Mouse (Mus musculus): ENCODE data around the gene Arvcf.

The Arvcf gene

DNA sequence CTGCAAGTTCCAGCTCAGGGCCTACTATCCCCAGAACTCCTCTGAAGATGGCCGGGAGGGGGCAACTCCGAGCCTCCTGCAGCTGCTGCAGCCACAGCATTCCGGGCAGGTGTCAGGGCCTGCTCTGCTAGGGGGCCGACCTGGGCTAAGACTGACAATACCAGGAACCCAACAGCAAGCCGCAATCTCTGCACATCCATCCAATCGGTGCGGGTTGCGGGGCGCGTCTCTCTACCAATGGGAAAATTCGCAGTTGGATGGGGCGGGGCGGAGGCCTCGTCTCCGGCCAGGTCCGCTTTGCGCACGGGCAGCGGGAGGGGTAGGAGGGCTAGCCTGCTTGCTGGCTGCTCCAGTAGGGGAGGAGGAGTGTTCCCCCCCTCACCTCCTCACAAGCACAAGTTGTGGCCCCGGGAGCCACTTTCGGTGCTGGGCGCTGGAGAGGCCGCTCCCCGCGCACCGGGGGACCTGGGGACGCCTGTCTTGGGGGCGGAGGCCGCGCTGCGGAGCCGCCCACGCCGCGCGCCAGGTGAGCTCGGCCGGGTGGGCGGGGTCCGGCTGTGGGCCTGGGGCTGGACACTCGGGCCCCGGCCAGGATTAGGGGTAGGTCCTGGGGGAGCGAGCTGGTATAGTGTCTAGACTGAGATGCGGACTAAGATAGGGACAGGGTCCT, at the start of gene Arvcf, which contains the start of gene Tango2:
Gene Arvcf (plus strand): TSS at position 252 of the 670 bp plus-strand sequence.
Gene Tango2 (minus strand): TSS at position 173 of the 670 bp plus-strand sequence.
- peak; percentile 97 for DNase-seq (ENCODE audit: low read depth, low spot score)

DNA sequence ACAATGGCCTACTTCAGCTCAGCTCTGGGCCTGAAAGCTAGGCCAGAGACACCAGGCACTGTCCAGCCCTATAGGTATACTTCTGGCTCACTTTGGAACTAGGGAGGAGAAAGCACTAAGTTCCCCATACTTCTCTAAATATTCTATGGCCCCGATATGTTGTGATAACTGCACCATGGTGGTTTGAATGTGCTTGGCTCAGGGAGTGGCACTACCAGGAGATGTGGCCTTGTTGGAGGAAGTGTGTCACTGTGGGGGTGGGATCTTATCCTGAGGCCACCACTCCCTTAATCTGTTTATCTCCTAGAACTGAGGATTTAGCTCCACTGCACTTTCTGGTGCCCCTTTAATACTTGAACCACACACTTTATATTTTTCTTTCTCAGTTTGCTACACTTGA, 39.8 kb upstream of the Arvcf start:
- DNase-seq (ENCODE audit: low read depth, low spot score) = no peak

DNA sequence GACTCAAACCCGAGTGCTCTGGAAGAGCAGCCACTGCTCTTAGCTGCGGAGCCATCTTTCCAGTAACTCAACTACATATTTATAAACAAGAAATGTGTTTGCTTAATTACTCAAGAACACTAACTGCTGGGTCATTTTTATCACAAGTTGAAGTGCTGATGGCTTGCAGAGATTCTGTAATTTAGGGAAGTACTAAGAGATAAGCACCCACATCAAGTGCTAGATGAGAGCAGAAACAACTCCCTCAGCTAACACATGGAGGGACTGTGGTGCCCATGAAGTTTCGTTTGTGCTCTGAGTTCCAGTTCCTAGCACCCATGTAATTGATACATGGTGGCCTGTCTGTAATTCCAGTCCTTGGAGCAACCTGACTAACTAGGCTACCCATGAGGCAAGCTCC, 29.0 kb upstream of the Arvcf start:
- no peak for DNase-seq (ENCODE audit: low read depth, low spot score)

GRCm38 (mm10) chr16:18321443-18321842, 26.5 kb upstream of the Arvcf start:
- no peak for DNase-seq (ENCODE audit: low read depth, low spot score)

GRCm38 (mm10) chr16:18323460-18323859, 24.5 kb upstream of the Arvcf start:
- DNase-seq (ENCODE audit: low read depth, low spot score) = peak; percentile 96

- no peak for DNase-seq (ENCODE audit: low read depth, low spot score)
These were observed 24.0 kb upstream of the Arvcf start for GRCm38 (mm10) chr16:18324031-18324430.

DNA sequence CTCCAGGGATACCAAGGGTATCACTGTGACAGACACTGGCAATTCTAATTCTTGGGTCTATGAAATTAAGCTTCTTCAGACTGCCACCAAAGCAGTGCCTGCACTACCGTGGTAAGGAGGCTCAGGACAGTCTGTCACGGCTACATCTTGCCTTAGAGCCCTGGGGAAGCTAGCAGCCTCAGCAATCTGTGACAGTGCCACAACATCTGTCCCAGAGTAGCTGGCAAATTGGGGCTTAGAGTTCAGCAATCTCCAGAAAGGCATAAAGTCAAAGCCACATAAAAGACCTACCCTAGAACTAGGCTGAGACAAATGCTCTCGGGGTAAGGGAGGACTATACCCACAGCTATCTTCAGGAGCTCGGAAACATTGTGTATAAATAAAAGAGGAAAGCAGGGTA, 22.2 kb upstream of the Arvcf start:
- DNase-seq (ENCODE audit: low read depth, low spot score) = no peak

DNA sequence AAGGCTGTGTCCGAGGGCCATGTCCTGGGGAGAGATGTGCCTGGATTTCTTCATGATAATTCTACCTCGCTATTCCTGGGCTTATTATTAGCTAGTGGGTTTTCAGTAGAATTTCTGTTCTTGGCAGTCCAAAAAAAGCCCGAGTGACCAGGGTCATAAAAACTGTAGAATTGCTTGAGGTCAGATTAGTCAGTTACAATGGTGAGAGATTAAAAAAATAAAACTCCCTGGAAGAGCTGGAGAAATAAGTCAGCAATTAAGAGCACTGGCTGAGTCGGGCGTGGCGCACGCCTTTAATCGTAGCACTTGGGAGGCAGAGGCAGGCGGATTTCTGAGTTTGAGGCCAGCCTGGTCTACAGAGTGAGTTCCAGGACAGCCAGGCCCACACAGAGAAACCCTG, 20.0 kb upstream of the Arvcf start:
- no peak for DNase-seq (ENCODE audit: low read depth, low spot score)

DNA sequence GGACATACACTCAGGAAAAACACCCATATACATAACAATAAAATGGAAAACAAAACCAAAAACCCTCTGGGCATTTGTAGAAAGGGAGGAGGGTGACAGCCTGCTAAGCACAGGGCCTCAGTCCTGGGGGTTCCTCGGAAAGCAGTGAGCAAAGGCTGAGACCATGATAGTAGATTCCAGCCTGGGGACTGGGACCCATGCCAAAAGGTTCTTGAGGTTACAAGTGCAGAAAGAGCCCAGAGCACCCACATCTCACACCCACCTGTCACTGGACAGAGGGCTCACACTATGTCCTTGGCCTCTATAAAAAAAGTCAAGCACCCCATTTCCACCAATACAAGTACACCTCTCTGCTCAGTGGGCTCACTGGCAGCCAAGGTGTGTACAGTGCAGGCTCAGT, 19.5 kb upstream of the Arvcf start:
- DNase-seq (ENCODE audit: low read depth, low spot score) = no peak

GRCm38 (mm10) chr16:18333976-18334375, 14.0 kb upstream of the Arvcf start:
- peak; percentile 60 for DNase-seq (ENCODE audit: low read depth, low spot score)

DNA sequence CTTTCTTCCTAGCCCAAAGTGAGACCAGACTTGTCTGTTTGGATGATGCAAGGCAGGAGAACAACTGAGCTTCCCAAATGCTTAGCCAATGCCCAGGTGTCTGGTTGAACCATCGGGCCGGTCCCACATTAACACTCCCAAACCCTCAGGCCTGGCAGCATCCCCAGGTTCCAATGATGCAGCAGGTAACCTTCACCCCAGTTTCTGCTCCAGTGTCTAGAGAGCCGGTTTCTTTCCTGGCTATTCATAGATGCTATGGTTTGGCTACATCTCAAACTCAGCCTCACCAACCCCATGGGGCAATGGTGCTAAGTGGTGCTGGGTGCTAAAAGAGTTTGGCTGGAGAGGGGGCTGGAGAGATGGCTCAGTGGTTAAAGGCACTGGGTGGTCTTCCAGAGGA, 12.0 kb upstream of the Arvcf start:
- no peak for DNase-seq (ENCODE audit: low read depth, low spot score)

DNA sequence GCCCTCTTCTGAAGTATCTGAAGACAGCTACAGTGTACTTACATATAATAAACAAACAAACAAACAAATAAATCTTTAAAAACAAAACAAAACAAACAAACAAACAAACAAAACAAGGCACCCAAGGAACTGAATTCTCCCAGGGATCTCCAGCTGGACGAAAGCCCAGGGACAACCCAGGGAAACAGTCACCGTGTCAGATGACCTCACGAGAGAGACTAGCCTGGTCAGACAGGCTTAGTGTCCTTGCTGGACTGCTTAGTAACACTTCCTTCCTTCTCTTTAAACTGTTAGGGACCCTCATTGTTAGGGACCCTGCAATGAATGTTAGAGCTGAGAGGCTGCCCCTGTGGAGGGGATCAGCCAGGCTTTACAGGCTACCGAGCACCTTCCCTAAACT, 10.7 kb upstream of the Arvcf start:
- no peak for DNase-seq (ENCODE audit: low read depth, low spot score)

GRCm38 (mm10) chr16:18339866-18340265, 8.1 kb upstream of the Arvcf start:
- peak; percentile 36 for DNase-seq (ENCODE audit: low read depth, low spot score)

- DNase-seq (ENCODE audit: low read depth, low spot score) = no peak
These were observed 6.4 kb upstream of the Arvcf start for GRCm38 (mm10) chr16:18341605-18342004.

DNA sequence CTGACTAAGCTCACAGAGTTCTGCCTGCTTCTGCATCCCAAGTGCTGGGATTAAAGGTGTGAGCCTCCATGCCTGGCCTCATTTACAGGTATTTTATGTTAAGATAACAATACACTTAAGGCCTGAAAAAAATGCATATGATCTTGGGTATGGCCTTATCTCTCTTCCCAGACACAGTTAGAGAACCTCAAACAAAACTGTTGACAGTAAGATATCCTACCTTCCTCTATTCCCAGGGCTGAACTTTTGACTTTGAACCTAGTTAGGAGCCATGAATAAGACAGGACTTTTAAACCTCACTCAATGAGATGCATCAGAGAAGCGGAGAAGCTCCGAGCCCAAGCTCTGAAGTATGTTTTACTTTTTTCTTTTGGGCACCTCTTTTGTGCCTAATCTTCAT, 5.9 kb upstream of the Arvcf start:
- no peak for DNase-seq (ENCODE audit: low read depth, low spot score)

GRCm38 (mm10) chr16:18342650-18343570, 5.1 kb upstream of the Arvcf start:
- peak; percentile 41 for DNase-seq (ENCODE audit: low read depth, low spot score)

GRCm38 (mm10) chr16:18343778-18344177, 4.2 kb upstream of the Arvcf start:
- DNase-seq (ENCODE audit: low read depth, low spot score) = peak; percentile 98

DNA sequence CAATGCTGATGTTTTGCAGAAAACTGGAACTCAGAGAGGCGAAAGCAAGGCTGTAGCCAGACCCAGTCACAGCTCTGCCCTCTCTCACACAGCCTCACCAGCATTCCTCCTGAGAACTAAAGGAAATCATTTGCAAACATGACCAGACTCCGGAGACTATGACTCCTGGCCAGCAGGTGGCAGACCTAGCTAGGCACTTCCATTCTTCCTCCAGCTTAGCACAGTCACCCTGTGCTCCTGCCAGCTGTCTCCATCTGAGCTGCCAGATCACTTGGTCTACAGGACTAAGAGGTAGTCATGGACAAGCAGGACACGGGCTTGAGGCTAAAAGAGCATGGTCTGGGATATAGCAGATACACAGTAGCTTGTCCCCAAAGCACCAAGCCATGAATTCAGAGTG, 2.7 kb upstream of the Arvcf start:
- peak; percentile 99 for DNase-seq (ENCODE audit: low read depth, low spot score)

GRCm38 (mm10) chr16:18348601-18349175, 706 bp downstream of the Arvcf start:
- peak; percentile 53 for DNase-seq (ENCODE audit: low read depth, low spot score)

DNA sequence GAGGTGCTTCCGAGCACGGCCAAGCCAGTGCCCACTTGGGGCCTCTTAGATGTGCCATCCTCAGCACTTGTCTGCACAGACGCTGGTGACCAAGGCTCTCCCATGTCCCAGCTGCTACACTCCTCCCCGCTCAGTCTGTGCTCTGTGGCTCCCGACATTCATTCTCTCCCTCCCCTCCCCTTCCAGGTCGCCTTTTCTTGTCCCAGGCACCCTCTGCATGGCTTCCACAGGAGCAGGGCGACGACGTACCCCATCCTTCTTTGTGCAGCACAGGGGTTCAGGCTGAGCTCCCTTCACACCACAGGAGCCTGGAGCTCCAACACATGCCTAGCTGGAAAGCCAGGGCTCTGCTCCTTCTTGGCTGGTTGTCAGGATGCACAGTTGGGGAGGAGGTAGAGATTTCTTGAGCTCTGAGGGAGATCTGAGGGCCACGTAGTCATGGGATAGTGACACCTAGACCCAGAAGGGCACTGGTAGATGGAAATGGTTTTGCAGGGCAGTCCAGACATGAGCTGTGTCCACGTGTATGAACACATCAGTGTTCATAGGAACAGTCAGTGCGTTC, 1.9 kb downstream of the Arvcf start:
- DNase-seq (ENCODE audit: low read depth, low spot score) = no peak

- peak; percentile 44 for DNase-seq (ENCODE audit: low read depth, low spot score)
These were observed 3.5 kb downstream of the Arvcf start for GRCm38 (mm10) chr16:18351313-18352055.

Measured in 3T3-L1 (cell line).